Mouse (Mus musculus) forebrain, postnatal 0 days (tissue): ENCODE measurements around the gene Il13. TPM values are rescaled to one million over a fixed set of nuclear protein-coding genes. Genes with fewer than 3 reads are reported as not detected.

Experiments
- ATAC-seq: fragments of 200-750 bp; cut with Nextera tagmentation; 2 replicates; pipeline ENCODE4 v1.8.0; 2017; ENCODE audit warnings: mild to moderate bottlenecking, moderate library complexity
- DNase-seq: peaks from one replicate; pipeline ENCODE4 v3.0.0-alpha.2; 2015
- H3K27ac ChIP-seq: fragments of 300-500 bp; sonication (generic); 2 replicates; pipeline ENCODE4 v1.5.1; 2014; ENCODE audit warnings: low read depth, mild to moderate bottlenecking, antibody characterized with exemption, low read length, moderate library complexity, mixed read lengths
- H3K27me3 ChIP-seq: fragments of 300-500 bp; sonication (generic); 2 replicates; pipeline ENCODE4 v1.6.1; 2014; ENCODE audit warnings: mild to moderate bottlenecking, low read length, mixed read lengths; ENCODE audit not compliant: insufficient read depth
- H3K36me3 ChIP-seq: fragments of 300-500 bp; sonication (generic); 2 replicates; pipeline ENCODE4 v1.6.1; 2014; ENCODE audit warnings: mild to moderate bottlenecking, moderate library complexity; ENCODE audit not compliant: insufficient read depth
- H3K4me1 ChIP-seq: fragments of 300-500 bp; sonication (generic); 2 replicates; pipeline ENCODE4 v1.6.1; 2014; ENCODE audit warnings: antibody characterized with exemption; ENCODE audit not compliant: insufficient read depth
- H3K4me2 ChIP-seq: fragments of 300-500 bp; sonication (generic); 2 replicates; pipeline ENCODE4 v1.6.1; 2014; ENCODE audit warnings: low read depth, mild to moderate bottlenecking, moderate library complexity
- H3K4me3 ChIP-seq: fragments of 300-500 bp; sonication (generic); 2 replicates; pipeline ENCODE4 v1.5.1; 2014; ENCODE audit warnings: low read depth, low read length, mixed read lengths
- H3K9ac ChIP-seq: fragments of 300-500 bp; sonication (generic); 2 replicates; pipeline ENCODE4 v1.6.1; 2014; ENCODE audit warnings: mild to moderate bottlenecking
- H3K9me3 ChIP-seq: fragments of 300-500 bp; sonication (generic); 2 replicates; pipeline ENCODE4 v1.6.1; 2016; ENCODE audit warnings: low read length
- CTCF ChIP-seq: sonication (generic); IDR thresholded peaks from 2 replicates; pipeline ENCODE4 v1.5.1; 2016; ENCODE audit warnings: antibody characterized with exemption, control low read depth, low read depth
- WGBS: fragments of 180-500 bp; shearing (Covaris S2); extraction: QIAGEN DNeasy Blood & Tissue Kit; methylation state at CpG from one replicate; pipeline ENCODE4 v1.1.7; 2014; 5-methylcytosine and 5-hydroxymethylcytosine counted together
- polyA plus RNA-seq: library from polyadenylated mRNA; unstranded; fragments of >200 nt; fragmentation: Nextera tagmentation; extraction: Ambion mirVana; gene quantifications from 2 replicates; pipeline ENCODE4 v1.2.1, GENCODE M21; 2015
- total RNA-seq: library from RNA; depleted of rRNA; stranded (reverse); fragments of >200 nt; gene quantifications from 2 replicates; pipeline ENCODE4 v1.2.3, GENCODE M21; 2014; rRNA removed

The Il13 gene
- total and polyA plus RNA-seq, 2 experiments from 2014 or later = not detected

DNA sequence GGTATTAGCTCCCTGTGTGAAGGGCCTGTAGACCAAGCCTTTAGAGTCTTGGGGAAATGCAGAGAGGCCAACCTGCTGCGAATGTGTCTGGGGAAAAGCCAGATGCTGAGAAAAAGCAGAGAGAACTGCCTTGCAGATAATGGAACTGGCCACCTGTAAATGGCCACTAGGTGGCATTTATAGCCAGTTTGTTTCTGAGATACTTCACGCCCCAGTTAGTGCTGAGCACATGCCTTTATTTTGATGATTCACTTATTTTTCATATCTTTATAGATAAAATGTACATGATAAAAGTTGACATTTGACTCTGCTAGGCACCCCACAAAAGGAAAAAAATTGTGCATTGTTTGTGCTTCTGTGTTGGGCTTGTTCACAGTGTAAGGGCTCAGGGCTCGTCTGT, 49.7 kb downstream of the Il13 start:
- ATAC-seq = peak; percentile 42
- Histone ChIP-seq H3K36me3 (peaks cover 76% of the 10 kb centered on the region), H3K9me3 (no peaks in the 10 kb centered on the region), H3K4me1 (no peaks in the 10 kb centered on the region), H3K27ac (no peak overlapping the region), H3K4me3 (no peak overlapping the region), H3K4me2 (no peak overlapping the region), H3K27me3 (no peaks in the 10 kb centered on the region), H3K9ac (no peak overlapping the region)
- DNase-seq = peak; percentile 36
- 61% methylated on average over 3 of the region's 3 CpGs for WGBS
- peak; percentile 76 for TF ChIP-seq CTCF

DNA sequence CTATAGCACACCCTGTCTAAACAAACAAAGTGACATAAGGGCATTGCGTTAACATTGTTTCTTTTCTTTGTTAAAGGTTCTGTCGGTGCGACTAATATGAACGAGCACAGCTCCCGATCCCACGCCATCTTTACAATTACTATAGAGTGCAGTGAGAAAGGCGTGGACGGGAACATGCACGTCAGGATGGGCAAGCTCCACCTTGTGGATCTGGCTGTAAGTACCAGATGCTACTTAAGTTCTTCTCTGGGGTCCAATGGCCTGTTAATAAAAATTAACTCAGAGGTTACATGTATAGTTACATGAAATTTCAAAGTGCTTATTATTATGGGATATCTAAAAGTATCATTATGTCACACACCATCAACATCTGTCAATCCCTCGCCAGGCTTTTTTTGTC, 51.4 kb downstream of the Il13 start:
- Histone ChIP-seq H3K27me3 (no peaks in the 10 kb centered on the region), H3K4me2 (no peak overlapping the region), H3K4me3 (no peak overlapping the region), H3K9ac (no peak overlapping the region), H3K4me1 (no peaks in the 10 kb centered on the region), H3K9me3 (no peaks in the 10 kb centered on the region), H3K27ac (no peak overlapping the region), H3K36me3 (peaks cover 74% of the 10 kb centered on the region)
- ATAC-seq (no peak), DNase-seq (no peak)
- 74% methylated on average over 10 of the region's 10 CpGs for WGBS
- TF ChIP-seq CTCF = peak; percentile 47

Other genes starting within 250 kb of the Il13 start
- gene Leap2, start 211.5 kb downstream of the Il13 start, total RNA-seq = not detected in 2 replicates
- gene Leap2, start 211.5 kb downstream of the Il13 start, polyA plus RNA-seq = not detected in 2 replicates
- 20.6 and 30.5 TPM in 2 replicates for gene Uqcrq, start 203.9 kb downstream of the Il13 start, total RNA-seq
- gene Uqcrq, start 203.9 kb downstream of the Il13 start, polyA plus RNA-seq = 822 and 1,049 TPM in 2 replicates
- 0.67 and 2.3 TPM in 2 replicates for gene Gdf9, start 203.7 kb downstream of the Il13 start, total RNA-seq
- gene Gdf9, start 203.7 kb downstream of the Il13 start, polyA plus RNA-seq = 2.0 and 3.0 TPM in 2 replicates
- not detected in 2 replicates for gene Gm10447, start 177.6 kb downstream of the Il13 start, total RNA-seq
- gene Gm10447, start 177.6 kb downstream of the Il13 start, polyA plus RNA-seq = not detected in 2 replicates
- 3.0 and 4.9 TPM in 2 replicates for gene Shroom1, start 177.5 kb downstream of the Il13 start, total RNA-seq
- gene Shroom1, start 177.5 kb downstream of the Il13 start, polyA plus RNA-seq = 2.0 TPM in 2 replicates
- gene Gm9837, start 164.2 kb downstream of the Il13 start, total RNA-seq = 1.7 TPM in 1 of 2 replicates, not detected in the other
- gene Gm9837, start 164.2 kb downstream of the Il13 start, polyA plus RNA-seq = not detected in 2 replicates
- not detected in 2 replicates for gene Gm9945, start 154.5 kb downstream of the Il13 start, total RNA-seq
- 0.15 and 0.28 TPM in 2 replicates for gene Gm9945, start 154.5 kb downstream of the Il13 start, polyA plus RNA-seq
- gene Sowaha, start 154.4 kb downstream of the Il13 start, total RNA-seq = 13.2 and 13.5 TPM in 2 replicates
- gene Sowaha, start 154.4 kb downstream of the Il13 start, polyA plus RNA-seq = 5.0 and 7.9 TPM in 2 replicates
- gene Sept8, start 115.4 kb downstream of the Il13 start, total RNA-seq = 37.2 and 40.9 TPM in 2 replicates
- gene Sept8, start 115.4 kb downstream of the Il13 start, polyA plus RNA-seq = 13.5 and 18.2 TPM in 2 replicates
- 103 and 118 TPM in 2 replicates for gene Kif3a, start 67.3 kb downstream of the Il13 start, total RNA-seq
- gene Kif3a, start 67.3 kb downstream of the Il13 start, polyA plus RNA-seq = 241 and 330 TPM in 2 replicates
- not detected in 2 replicates for gene Il4, start 16.0 kb downstream of the Il13 start, total RNA-seq
- gene Il4, start 16.0 kb downstream of the Il13 start, polyA plus RNA-seq = 2.5 and 3.4 TPM in 2 replicates
- 7.1 and 9.2 TPM in 2 replicates for gene Rad50, start 72.6 kb upstream of the Il13 start, total RNA-seq
- 8.6 and 11.8 TPM in 2 replicates for gene Rad50, start 72.6 kb upstream of the Il13 start, polyA plus RNA-seq
- 0.23 and 0.29 TPM in 2 replicates for gene Il5, start 86.1 kb upstream of the Il13 start, total RNA-seq
- gene Il5, start 86.1 kb upstream of the Il13 start, polyA plus RNA-seq = 0.10 and 0.18 TPM in 2 replicates
- 3.1 and 3.7 TPM in 2 replicates for gene Irf1, start 135.3 kb upstream of the Il13 start, total RNA-seq
- gene Irf1, start 135.3 kb upstream of the Il13 start, polyA plus RNA-seq = 3.2 and 4.0 TPM in 2 replicates
- 1.5 TPM in 1 of 2 replicates, not detected in the other for gene Gm17334, start 138.5 kb upstream of the Il13 start, total RNA-seq
- gene Gm17334, start 138.5 kb upstream of the Il13 start, polyA plus RNA-seq = not detected in 2 replicates
- not detected in 2 replicates for gene Gm12216, start 224.6 kb upstream of the Il13 start, total RNA-seq
- gene Gm12216, start 224.6 kb upstream of the Il13 start, polyA plus RNA-seq = 0.40 and 0.77 TPM in 2 replicates